Mouse (Mus musculus): ENCODE data around the gene Coq6.

DNA sequence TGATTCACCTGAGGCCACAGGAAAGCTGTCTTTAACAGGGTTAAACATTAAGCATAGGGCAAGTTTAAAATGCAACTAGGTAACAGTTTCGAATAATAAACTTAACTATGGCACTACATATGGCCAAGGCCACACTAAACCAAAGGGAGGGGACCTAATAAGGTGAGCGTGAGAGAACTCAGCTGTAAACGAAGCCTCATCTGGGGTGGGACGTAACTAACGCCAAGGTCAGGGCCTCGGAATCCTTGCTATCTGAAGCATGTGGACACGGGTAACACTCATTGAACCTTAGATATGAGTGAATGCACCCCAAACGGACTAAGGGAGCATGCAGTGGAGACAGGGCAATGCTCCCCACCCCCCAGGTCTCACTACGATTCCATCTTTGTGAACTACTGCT, 41.5 kb downstream of the Coq6 start:
- TF ChIP-seq CTCF (IDR thresholded peaks at IDR 0.05; ENCODE audit: insufficient read depth, low read depth, low read length) (no peak), POLR2A (IDR thresholded peaks at IDR 0.05; ENCODE audit: insufficient read depth, low read depth, low read length) (no peak)

Data from olfactory bulb, adult 2 months (tissue).